Mouse (Mus musculus) c-Kit-positive CD71-positive TER-119-positive erythroid progenitor cells, embryonic 14.5 days (primary cell): ENCODE results near the gene Uggt2.

Experiments
- DNase-seq: peaks from one replicate; pipeline ENCODE4 v3.0.0-alpha.2; 2013; ENCODE audit warnings: low spot score

Uggt2 gene

DNA sequence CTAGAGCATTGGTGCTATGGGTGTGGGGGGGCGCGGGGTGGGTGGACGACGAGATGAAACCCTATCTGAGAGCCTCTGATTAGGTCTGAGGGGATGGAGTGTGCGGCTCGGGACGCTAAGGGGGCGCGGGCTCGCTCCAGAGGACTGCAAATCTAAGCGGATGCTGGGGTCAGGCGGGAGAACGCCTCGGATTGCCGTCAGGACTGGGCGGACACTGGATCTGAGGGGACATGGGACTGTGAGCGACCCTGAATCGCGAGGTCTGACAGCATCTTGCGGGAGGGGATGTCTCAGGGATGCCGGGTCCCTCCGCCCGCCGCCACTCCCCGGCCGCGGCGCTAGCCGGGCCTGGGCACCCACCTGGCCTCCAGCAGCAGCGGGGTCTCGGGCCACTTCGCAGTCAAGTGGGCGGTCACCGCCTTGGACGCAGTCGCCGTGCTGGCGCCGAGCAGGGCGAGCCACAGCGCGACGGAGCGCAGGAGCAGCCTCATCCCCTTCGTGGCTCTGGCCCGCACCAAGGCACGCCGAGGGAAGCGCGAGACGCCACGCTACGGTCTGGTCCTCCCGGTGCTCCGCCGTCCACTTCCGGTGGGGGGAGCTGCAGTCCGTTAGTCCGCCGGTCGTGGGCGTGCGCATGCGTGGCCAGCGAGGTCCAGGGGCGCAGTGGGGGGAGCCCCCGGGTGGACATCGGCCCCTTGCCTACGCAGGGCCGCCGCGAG lies at the start of gene Uggt2:
Gene Uggt2, minus strand, starts transcription at position 580 of the 719 bp plus-strand sequence.
- no peak for DNase-seq

DNA sequence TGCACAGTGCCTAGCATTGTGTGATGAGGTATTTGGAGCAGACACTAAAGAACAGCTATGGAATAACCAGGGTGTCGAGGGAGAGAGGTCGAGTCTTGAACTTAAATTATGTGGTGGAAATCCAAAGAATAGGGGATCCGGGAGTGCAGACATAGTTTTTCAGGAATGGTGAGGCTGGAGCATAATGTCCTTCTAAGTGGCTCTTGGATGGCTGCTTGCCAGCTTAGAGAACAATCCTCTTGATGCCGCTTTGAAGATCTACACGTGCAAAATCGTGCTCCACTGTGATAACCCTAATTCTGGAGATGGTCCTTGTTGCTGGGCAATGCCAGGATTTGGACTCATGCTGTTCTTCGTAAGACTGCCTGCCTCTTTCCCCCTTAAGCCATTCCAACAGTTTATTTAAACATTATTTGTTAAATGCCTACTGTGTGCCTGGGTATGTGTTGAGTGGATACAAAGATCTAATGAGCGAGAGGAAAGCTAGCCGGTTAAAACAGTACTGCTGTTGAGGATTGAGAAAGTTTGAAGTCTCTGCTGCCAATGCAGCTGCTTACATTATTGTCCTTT lies 40.2 kb upstream of the Uggt2 start:
- DNase-seq: no peak

DNA sequence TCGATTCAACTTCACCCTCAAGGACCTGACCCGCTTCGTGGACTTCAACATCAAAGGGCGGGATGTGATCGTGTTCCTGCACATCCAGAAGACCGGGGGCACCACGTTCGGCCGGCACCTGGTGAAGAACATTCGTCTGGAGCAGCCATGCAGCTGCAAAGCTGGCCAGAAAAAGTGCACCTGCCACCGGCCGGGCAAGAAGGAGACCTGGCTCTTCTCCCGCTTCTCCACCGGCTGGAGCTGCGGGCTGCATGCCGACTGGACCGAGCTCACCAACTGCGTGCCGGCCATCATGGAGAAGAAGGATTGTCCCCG lies 39.5 kb upstream of the Uggt2 start:
- no peak for DNase-seq

DNA sequence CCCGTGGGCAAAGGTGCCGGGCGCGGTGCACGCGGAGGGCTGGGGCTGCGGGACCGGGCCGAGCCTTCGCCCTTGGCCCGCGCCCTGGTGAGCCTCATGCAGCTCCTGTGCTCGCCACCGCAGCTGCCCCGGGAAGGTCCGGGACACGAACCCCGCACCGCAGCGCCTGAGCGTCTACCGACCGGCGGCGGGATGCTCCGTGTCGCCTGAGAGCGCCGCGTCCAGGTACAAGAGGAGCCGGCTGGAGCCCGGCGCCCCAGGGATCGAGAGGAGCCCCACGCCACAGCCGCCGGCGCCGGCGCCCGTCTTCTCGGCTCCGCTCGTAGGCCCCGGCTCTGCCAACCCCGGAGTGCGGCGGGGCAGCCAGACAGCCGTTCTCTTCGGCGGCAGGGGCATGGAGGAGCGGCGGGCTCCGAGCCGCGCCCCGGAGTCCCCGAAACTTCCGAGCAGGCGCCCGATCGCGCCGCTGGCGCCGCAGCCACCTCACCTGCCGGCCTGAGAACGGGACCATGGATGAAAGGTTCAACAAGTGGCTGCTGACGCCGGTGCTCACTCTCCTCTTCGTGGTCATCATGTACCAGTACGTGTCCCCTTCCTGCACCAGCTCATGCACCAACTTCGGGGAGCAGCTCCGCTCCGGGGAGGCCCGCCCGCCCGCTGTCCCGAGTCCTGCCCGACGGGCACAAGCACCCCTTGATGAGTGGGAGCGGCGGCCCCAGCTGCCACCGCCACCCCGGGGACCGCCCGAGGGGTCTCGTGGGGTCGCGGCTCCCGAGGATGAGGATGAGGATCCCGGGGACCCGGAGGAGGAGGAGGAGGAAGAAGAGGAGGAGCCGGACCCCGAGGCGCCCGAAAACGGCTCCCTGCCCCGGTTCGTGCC lies 38.9 kb upstream of the Uggt2 start, which contains the start of gene Hs6st3:
Gene Hs6st3, plus strand, starts transcription at position 436 of the 880 bp plus-strand sequence.
- no peak for DNase-seq

DNA sequence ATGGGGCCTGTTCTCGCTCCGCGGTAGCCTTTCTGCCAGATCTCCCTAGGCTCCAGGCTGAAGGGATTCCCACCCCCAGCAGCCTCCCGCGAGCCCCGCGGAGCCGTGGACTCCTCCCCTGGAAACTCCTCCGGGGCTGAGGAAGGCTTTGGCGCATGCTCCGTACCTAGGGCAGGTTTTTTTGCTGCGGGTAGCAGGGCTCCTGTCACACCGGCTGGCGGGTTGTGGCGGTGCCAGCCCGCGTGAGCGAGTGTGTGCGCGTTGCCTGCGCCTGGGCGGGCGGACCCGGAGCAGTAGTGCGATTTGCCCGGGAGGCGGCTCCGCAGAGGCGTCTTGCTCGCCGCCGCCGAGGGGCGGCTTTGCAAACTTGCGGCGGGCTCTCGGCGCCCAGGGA lies 38.3 kb upstream of the Uggt2 start:
- no peak for DNase-seq

DNA sequence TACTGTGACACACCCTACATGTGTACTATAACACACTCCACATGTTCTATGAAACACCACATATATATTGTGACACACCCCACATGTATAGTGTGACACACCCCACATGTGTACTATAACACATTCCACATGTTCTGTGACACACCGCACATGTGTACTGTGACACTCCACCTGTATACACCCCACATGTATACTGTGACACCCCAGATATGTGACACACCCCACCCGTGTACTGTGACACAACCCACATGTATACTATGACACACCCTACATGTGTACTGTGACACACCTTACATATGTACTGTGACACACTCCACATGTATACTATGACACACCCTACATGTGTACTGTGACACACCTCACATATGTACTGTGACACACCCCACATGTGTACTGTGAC lies 28.1 kb upstream of the Uggt2 start:
- DNase-seq: no peak

DNA sequence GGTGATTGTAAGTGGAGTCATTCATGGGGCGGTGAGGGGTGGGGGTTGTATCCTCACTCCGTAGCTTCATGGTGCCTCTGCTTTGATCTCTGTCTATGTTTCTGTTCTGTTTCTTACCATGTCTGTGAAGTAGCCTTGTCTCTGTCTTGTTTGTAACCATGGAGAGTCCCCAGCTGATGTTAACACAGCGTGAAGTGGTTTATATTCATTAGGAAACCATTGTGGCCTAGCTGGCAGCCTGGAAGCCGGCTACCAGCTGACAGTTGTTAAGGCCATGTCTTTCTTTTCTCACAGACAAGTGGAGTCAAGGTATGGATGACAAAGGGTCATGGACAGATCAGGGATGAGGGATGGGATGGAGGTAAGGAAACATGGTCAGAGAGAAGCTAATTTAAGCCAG lies 26.6 kb upstream of the Uggt2 start:
- DNase-seq: no peak

DNA sequence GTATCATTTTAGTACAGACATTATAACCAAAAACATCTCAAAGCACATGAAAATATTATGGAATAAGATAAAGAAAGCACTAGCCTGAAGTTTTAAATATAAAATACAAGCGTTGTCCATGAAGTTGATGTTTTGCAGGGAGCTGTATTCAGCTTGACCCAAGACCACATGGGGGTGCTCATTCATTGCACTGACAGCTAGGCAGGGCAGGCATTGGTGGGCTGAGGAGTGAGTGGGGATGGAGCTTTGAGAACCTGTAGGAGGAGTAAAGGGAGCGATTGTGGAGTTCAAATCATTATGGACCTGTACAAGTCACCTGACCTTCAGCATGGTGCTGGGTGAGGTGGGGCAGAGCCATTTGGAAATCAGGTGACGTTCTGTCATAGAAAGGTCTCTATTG lies 24.8 kb upstream of the Uggt2 start:
- DNase-seq: no peak

DNA sequence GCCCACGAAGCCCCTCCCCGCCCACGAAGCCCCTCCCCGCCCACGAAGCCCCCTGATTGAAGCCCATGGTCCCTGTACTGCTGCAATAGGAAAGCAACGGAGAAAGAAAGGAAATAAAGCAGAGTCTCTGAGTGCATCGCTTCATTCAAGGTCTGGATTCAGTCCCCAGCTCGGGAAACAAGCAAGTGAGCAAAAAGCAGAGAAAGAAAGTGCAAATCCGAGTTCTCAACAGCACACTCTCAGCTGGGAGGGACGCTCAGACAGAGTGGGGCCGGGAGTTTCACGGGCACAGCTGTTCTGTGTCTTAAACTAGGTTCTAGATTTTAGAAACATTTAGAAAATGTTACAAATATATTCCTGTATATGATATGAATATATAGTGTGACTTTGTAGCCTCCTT lies 24.4 kb upstream of the Uggt2 start:
- no peak for DNase-seq

DNA sequence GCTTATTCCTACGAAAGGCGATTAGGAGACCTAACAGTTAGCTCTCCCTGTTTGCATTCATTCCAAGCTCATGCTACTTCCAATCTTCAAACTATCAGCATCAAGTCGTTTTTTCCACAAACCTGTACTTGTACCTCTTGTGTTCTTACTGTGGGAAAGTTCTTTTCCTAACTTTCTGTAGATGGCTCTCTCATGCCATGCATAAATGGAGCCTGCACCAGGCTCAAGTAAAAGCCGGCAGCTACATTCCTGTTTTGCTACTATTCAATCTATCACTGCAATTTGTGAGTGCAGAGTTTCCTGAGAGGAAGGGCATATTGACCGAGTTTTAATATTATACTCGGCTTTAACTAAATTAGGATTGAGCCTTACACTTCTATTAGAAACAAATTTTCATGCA lies 13.3 kb upstream of the Uggt2 start:
- DNase-seq: no peak

DNA sequence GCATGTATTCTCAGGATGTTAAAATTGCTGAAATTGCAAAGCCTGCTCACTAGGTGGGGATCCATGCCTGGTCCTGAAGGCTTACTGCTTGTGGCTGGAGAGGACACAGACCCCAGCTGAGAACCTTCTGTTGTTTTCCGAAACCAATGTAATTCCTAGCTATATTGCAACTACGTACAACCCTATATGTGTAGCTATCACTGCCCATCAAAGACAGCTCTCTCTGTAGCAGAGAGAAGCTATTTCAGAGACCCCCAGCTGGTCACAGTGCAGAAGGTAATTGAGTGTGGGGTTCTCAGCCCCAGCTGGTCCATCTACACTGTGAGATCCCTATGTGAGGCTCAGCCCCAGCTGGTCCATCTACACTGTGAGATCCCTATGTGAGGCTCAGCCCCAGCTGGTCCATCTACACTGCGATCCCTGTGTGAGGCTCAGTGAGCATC lies 10.6 kb upstream of the Uggt2 start:
- no peak for DNase-seq

DNA sequence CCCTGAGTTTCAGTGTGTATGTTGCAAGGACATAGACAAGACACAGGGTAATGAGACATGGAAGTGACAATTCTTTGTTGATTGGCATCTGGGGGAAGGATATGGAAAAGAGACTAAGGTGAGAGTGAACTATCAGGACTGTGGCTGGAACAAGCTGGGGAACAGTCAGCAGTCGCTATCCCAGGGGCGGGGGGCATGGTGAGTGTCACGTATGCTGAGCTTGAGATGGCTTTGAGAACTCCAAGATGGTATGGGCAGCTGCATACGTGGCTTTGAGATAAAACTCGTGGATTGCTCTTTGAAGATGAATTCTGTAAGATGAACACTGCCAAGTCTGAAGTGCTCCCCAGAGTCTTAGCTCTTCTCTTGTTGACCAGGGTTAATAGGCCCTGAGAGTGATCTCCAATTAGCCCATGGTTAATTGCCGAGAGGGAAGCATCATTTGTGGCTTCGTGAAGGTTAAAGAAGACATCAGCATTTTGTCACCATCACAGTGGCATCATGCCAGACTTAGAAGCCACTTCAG lies 9.6 kb upstream of the Uggt2 start:
- DNase-seq: no peak

DNA sequence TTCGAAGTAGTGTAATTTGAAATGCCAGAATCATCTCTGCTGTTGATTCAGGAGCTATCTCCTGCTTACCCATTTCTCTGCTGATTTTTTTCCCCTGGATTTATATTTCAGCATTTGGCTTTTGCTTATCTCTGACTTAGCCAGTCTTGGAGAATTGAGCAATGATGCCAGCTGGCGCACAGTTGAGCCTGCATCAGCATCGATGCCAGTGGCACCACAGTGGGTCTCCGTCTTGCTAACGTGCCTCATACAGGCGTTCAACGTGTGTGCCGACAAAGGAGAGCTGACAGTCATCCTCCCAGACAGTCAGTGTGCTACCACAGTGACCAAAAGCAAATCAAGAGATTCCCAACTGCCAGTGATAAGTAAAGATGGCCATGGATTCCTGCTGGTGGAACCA lies 8.4 kb upstream of the Uggt2 start:
- DNase-seq: no peak

DNA sequence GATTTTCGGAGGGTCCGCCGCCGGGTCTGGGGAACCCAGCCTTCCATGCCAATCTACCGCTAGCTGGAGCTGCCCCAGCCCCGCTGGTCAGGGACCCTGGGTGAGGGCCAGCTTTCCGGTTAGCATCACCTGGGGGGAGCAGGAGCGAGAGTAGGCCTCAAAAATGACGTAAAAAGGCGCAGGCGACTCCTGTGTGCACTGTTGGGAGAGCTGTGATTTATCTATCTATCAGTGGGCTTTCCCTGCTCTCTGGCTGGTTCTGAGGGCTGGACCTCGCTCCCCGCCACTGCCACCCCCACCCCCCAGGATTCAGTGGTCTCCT lies 301 bp upstream of the Uggt2 start:
- DNase-seq: no peak

DNA sequence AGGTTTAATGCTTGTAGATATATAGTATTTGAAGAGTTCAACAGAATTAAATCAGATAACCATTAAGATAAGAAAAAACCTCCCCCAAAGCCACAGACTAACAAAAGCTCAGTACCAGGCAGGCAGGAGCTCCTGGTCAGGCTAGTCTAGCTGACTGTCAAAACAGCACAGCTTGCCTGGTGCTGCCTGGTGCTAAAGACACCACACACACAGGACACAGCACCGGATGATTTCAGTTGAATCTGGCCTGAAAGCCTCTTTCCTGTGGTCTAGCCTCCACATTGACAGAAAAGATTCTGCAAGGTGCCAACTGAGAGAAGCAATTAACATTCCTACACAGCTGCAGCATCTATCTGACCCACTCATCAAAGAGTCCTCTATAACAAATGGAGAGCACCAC lies 37.4 kb downstream of the Uggt2 start:
- no peak for DNase-seq

DNA sequence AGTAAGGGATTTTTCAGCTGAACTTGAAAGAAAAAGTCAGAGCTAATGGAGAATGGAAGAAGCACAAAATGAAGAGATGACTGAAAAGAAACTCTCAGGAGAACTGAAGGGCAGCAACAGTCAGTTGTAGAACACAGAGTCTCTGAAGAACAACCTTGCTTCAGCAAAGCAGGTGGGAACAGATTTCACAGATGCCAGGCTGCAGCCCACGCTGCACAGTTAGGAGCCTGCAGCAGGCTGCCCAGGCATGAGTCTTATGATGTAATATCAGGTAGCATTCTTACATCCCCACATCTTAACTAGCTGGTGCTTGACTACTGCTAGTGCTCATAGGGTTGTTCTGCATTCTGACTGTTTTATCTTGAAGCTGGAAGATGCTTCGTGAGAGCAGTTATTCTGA lies 38.5 kb downstream of the Uggt2 start:
- DNase-seq: no peak

DNA sequence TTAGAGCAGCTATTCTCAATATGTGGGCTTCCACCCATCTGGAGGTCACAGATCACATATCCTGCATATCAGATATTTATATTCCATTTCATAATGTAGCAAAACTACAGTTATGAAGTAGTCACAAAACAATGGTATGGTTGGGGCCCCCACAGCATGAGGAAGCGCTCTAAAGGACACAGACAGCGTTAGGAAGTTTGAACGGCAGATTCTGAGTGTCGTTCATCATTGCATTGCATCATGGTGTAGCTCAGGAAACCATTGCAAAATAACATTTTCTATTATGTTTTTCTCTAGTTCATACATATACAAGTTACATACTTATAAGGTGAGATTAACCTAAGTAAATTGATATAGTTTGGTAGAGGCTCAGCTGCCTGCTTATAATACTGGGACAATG lies 42.2 kb downstream of the Uggt2 start:
- no peak for DNase-seq

DNA sequence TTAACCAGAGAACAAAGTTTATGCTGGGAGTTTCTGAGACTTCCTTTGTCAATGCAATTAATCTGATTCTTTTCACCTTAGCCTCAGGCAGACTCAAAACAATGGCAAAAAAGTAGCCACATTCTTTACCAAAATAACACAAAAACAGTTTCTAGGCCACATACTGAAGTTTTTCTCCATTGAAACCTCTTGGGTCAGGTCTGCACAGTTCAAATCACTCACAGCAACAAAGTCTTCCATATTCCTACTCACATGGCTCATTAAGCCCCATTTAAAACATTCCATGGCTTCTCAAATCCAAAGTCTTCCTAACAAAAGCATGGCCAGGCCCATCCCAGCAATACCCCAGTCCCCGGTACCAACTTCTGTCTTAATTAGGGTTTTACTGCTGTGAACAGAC lies 46.3 kb downstream of the Uggt2 start:
- no peak for DNase-seq

DNA sequence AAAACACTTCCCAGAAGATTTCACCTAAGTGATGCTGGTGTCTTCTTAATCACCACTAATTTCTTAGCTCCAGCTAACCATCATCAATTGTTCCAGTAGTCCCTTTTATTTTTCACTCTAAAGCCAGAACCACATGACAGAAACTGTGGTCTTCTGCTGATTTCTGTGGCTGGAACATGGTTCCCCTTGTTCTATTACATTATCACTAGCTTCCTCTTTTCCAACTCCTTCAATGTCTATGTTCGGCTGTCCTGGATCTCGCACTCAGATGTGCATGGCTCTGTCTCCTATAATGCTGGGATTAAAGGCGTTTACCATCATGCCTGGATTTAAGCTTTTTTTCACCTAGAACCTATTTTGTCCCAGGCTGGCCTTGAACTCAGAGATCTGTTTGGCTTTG lies 46.9 kb downstream of the Uggt2 start:
- DNase-seq: no peak

DNA sequence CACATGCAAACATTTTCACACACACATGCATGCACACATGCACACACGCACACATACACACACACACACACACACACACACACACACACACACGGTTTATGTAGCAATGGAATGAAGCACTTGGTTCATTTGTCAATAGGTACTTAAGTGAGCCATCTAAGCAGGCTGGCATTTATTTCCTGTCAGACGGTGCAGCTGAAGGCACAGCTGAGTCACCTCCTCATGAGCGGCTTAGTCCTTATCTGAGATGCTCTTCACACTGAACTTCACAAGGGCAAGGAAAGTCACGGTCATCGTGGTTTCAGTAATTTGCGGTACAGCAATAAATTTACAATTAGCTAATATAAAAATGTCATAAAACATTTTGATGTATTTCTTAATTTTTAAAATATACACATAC lies 55.5 kb downstream of the Uggt2 start:
- no peak for DNase-seq

DNA sequence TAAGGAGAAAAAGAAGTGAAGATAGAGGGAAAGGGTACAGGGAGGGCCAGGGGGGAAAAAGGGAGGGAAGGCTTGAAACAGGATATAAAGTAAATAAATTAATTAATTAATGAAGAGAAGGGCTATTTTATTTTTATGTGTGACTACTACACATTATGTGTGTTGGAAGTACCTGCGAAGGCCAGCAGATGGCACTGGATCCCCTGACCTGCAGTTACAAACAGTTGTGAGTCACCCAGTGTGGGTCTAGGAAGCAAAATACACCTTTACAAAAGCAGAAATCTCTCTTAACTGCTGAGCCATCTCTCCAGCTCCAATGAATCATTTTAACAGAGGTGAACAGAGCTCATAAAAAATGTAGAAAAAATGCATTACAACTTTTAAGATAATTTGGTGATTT lies 59.0 kb downstream of the Uggt2 start:
- DNase-seq: peak; percentile 23

DNA sequence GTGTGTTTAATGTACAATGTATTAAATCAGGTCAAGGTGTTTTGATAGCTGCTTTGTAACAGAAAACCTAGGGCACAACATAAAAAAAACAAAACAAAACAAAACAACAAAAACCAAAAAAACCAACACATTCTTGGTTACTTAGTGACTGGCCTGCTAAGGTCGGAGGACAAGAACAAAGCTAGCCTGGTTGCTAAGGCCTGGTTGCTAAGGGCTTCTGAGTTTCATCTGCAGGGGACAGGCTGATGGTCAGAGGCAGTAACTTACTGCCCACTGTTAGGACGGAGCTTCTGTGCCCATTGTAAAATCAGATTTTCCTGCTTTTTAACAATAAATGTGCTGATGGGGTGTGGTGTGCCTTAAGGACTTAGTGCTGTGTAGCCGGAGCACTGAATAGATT lies 61.5 kb downstream of the Uggt2 start:
- DNase-seq: no peak

DNA sequence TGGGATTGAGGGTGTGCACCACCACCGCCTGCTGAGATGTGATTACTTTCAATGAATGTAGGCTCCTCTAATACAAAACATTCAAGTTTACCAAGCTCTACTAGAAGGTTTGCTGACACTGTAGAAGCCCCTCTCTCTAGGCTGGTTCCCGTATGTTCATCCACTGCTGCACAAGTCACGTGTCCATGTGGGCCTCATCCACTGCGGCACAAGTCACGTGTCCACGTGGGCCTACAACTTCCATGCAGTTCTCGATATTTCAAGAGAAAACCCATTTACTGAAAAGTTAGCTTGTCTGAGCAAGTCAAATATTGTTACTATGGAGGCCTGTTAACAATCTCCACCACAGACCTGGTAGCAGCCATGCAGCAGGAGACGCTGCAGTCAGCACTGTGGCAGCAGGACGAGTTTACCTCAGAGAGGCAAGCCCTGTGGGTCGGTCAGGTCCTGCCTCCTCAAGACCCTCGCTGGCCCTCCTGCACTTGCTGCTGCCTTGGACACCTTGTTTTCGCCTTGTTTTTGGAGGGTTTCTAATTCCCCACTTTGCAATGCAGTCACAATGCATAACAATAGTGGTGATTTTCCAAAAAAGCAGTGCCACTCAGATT lies 62.0 kb downstream of the Uggt2 start:
- no peak for DNase-seq
